Mouse (Mus musculus): ENCODE measurements around the gene Ier5l.

Gene Ier5l

GRCm38 (mm10) chr2:30474039-30474438 is at the start of gene Ier5l:
Gene Ier5l (minus strand): TSS chr2:30474219.
- DNase-seq, result peak; percentile 74 to 77

GRCm38 (mm10) chr2:30523727-30524126 is 49.7 kb upstream of the Ier5l start:
- DNase-seq, result no peak

- DNase-seq, result no peak
Observed at GRCm38 (mm10) chr2:30510711-30511380, 36.8 kb upstream of the Ier5l start.

GRCm38 (mm10) chr2:30507138-30507727 is 33.2 kb upstream of the Ier5l start:
- no peak for DNase-seq

- no peak for DNase-seq
Observed at GRCm38 (mm10) chr2:30503677-30504621, 29.9 kb upstream of the Ier5l start.

DNA sequence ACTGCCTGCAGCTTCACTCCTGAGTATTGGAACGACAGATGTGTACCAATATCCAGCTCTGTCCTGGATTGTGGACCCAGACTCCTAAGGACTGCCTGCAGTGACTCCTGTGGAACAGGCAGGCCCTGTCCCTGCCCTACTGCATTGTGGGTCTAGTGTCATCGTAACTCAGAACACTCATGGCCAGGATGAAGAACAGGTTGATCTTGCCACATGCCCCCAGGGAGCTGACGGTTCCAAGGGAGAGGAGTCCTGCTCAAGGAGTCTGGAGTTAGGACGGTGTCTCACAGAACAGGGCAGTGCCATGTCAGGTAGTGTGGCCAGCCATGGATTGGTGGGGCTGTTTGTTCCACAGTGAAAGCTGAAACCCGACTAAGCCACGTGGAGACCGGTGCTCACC is 27.7 kb upstream of the Ier5l start:
- no peak for DNase-seq

DNA sequence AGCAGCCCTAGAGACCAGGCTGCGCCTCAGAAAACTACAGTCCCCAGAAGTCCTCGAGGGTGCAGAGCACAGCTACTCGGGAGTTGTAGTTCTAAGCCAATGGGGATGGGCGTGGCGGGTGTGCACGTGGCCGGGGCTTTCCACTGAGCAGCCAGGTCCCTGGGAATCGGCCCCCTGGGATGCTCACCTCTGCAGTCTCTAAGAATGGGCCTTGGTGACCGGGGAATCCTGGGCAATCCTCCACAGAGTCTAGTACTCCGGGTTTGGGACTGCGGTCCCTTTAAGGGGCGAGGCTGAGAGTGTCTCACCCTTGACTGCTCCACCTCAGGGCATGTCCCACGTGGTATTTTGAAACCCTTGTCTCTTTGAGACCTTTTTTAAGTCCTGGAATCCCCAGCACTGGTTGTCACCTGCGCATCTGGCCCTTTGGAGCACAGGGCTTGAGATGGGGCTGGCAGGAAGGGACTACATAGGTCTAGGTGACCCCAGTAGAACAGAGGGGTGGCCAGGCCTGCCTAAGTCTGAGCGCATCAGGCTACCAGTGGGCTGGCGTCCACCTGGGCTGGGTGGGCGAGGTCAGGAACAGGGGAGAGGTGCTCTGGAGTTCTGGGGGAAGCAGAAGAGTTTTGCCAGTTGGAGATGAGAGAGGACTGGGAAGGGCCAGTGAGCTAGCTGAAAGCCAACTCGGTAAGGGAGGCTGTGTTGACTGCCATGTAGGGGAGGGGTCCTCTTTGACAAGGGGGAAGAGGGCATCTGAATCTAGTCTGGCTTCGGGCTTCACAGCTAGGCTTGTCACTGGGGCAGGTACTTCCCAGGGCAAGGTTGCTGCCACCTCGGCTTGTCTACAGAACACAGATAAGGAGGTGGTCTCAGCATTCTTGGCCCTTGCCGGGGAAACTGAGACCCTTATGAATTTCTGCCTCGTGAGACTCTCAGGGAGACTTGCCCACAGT is 22.2 kb upstream of the Ier5l start:
- peak; percentile 65 to 66 for DNase-seq

DNA sequence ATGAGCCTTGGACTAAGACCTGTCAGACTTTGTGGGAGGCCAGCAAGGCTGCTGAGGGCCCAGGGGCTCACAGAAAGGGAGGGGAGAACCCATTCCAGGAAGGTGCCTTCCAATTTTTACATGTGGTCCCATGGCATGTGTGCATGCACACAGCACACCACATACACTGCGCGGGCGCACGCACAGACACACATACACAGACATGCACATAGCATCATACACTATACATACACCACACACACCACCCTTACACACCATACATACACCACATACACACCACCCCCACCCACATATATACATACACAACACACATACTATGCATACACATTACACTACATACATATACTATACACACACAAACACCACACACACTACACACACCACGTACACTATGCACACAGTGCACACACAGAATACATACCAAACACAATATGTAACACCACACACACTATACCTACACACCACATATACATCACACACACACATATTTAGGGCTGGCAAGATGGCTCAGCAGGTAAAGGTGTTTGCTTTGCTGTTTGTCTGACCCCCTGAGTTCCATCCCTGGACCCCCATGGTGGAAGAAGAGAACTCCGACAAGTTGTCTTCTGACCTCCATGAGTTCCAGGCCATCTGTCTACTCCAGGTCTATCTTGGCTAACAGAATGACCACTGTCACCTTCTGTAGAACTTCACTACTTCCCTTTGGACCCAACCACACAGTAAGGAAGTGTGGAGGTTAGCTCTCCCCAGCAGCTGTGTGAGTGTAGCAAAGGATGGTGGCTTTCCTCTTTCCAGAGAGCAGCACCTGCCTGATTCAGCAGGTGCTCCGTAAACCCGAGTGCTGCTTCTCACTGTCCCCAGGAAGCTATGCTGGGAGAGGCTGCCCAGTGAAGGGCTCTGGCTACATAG is 21.2 kb upstream of the Ier5l start:
- DNase-seq, result no peak

DNA sequence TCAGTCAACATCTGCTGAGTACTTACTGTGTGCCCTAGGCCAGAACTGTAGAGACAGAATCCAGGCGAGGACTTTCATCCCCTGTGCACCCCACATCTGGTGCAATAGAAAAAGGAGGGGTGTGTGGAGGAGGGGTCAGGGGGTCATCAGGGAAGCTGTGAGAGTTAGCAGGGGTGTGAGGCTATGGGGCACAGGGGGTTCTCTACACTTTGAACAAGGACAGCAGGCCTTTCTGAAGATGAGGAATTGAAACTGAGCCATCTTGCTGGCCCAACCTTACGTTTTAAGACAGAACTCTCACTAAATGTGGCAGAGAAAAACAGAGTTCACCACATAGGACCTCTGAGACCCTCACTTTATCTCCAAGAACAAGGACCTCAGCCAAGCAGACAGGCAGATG is 16.4 kb upstream of the Ier5l start:
- DNase-seq, result no peak

- no peak for DNase-seq
Observed at GRCm38 (mm10) chr2:30487597-30487996, 13.6 kb upstream of the Ier5l start.

- no peak for DNase-seq
Observed at GRCm38 (mm10) chr2:30478526-30478925, 4.5 kb upstream of the Ier5l start.

DNA sequence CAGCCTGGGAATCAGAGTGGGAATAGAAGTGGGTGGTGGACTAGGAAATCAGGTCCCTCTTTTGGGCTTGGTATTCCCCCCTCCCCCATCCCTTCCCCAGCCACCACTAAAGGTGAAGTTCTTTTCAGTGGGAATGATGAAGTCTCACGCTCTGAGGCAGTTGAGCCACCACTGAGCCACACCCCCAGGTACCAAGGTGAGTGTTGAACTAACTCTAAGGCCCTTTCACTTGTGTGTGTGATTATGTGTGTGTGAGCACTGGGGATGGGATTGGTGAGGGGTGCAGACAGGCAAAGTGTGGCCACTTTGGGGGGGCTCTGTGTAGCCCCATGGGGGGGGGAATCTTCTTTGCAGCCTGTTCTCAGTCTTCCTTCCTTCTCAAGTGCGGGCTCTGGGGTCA is 2.2 kb upstream of the Ier5l start:
- DNase-seq, result no peak

- no peak for DNase-seq
Observed at GRCm38 (mm10) chr2:30475457-30475856, 1.4 kb upstream of the Ier5l start.

- no peak for DNase-seq
Observed at GRCm38 (mm10) chr2:30474776-30475175, 757 bp upstream of the Ier5l start.

DNA sequence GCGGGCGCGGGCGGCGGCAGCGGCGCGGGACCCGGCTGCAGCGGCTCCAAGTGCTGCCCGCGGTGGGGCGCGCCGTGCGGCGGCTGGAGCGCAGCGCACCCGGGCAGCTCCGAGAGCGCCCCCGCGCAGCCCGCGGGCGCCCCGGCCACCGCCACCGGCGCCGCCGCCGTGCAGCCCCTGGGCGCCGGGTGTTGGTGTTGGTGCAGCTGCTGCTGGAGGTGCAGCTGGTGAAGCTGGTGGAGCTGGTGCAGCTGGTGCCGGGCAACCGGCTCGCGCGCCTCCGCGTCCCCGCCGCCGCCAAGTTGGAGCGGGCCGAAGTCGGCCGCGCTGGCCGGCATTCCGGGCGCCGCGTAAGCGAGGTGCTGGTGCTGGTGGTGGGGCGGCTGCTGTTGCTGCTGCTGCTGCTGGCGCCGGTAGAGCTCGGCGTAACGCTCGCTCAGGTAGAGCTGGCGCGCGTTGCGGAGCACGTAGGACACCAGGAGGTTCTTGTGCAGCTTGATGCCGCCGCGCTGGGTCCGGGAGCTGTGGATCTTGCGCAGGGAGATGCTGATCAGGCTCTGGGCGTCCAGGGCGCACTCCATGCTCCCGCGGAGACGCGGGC is 488 bp downstream of the Ier5l start:
- DNase-seq, result peak in 1 of 2 experiments; percentile 28

GRCm38 (mm10) chr2:30472731-30473351 is 1.2 kb downstream of the Ier5l start:
- DNase-seq, result no peak

GRCm38 (mm10) chr2:30471795-30472720 is 2.0 kb downstream of the Ier5l start:
- peak; percentile 45 to 54 for DNase-seq

GRCm38 (mm10) chr2:30471051-30471450 is 3.0 kb downstream of the Ier5l start:
- no peak for DNase-seq
